Mouse (Mus musculus) liver, postnatal 0 days (tissue): ENCODE measurements around the gene Gm17359. TPM values are rescaled to one million over a fixed set of nuclear protein-coding genes. Genes with fewer than 3 reads are reported as not detected.
A peak's percentile ranks its signal among the peaks of the same experiment; 100 is the strongest.

Source experiments
- ATAC-seq: fragments of 200-750 bp; cut with Nextera tagmentation; 2 replicates; pipeline ENCODE4 v1.8.0; 2017; ENCODE audit warnings: mild to moderate bottlenecking, moderate library complexity
- DNase-seq: peaks from one replicate; pipeline ENCODE4 v3.0.0-alpha.2; 2016
- H3K27ac ChIP-seq: fragments of 300-500 bp; sonication (generic); 2 replicates; pipeline ENCODE4 v1.5.1; 2014; ENCODE audit warnings: antibody characterized with exemption, moderate library complexity, mild to moderate bottlenecking, low read depth
- H3K27me3 ChIP-seq: fragments of 300-500 bp; sonication (generic); 2 replicates; pipeline ENCODE4 v1.6.1; 2014; ENCODE audit warnings: low read length, control low read depth, mixed read lengths; ENCODE audit not compliant: insufficient read depth
- H3K36me3 ChIP-seq: fragments of 300-500 bp; sonication (generic); replicated peaks from 2 replicates; pipeline ENCODE4 v1.6.1; 2014; ENCODE audit warnings: mild to moderate bottlenecking, control low read depth, low read length, moderate library complexity, mixed read lengths; ENCODE audit not compliant: insufficient read depth
- H3K4me1 ChIP-seq: fragments of 300-500 bp; sonication (generic); 2 replicates; pipeline ENCODE4 v1.6.1; 2014; ENCODE audit warnings: antibody characterized with exemption, mild to moderate bottlenecking, control low read depth; ENCODE audit not compliant: insufficient read depth
- H3K4me2 ChIP-seq: fragments of 300-500 bp; sonication (generic); 2 replicates; pipeline ENCODE4 v1.6.1; 2014; ENCODE audit warnings: low read depth, mild to moderate bottlenecking, low read length, moderate library complexity, mixed read lengths
- H3K4me3 ChIP-seq: fragments of 300-500 bp; sonication (generic); 2 replicates; pipeline ENCODE4 v1.5.1; 2014; ENCODE audit warnings: low read depth, low read length
- H3K9ac ChIP-seq: fragments of 300-500 bp; sonication (generic); replicated peaks from 2 replicates; pipeline ENCODE4 v1.6.1; 2014; ENCODE audit warnings: mild to moderate bottlenecking, moderate library complexity
- H3K9me3 ChIP-seq: fragments of 300-500 bp; sonication (generic); 2 replicates; pipeline ENCODE4 v1.6.1; 2016; ENCODE audit warnings: mild to moderate bottlenecking, control low read depth, low read length, mixed read lengths
- CTCF ChIP-seq: sonication (generic); IDR thresholded peaks from 2 replicates; pipeline ENCODE4 v1.5.1; 2016; ENCODE audit warnings: antibody characterized with exemption, low read depth
- EP300 ChIP-seq: IDR thresholded peaks from 2 replicates; pipeline ENCODE4 v1.6.1; 2016; ENCODE audit warnings: antibody characterized with exemption, low read depth, mild to moderate bottlenecking
- WGBS: fragments of 180-500 bp; shearing (Covaris S2); extraction: QIAGEN DNeasy Blood & Tissue Kit; methylation state at CpG from one replicate; pipeline ENCODE4 v1.1.7; 2014; ENCODE audit not compliant: insufficient replicate concordance; 5-methylcytosine and 5-hydroxymethylcytosine counted together
- polyA plus RNA-seq: library from polyadenylated mRNA; unstranded; fragments of >200 nt; fragmentation: Nextera tagmentation; extraction: Ambion mirVana; gene quantifications from 2 replicates; pipeline ENCODE4 v1.2.1, GENCODE M21; 2015

Gm17359 gene
- polyA plus RNA-seq, 1 experiment from 2014 or later, result 0.09 TPM

DNA sequence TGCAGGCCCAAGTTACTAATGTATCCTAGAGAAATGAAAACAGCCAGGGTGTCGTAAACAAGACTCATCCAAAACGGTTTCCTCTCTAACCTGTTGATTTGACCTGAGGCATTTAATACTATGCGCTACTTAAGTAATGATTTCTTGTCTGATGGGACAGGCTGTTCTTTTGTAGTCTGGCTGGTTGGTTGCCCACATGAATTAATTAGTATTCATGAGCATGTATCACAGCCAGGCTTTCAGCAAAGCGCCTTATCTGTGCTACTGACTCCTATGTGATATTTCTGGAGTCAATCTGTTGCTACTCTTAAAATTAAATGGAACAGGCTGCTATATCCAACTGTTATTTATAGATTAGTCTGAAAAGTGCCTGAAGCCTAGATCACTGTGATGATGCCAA, 138.4 kb downstream of the Gm17359 start:
- TF ChIP-seq EP300 (no peak), CTCF (no peak)
- Histone ChIP-seq H3K9me3 (no peaks in the 10 kb centered on the region), H3K4me1 (no peaks in the 10 kb centered on the region), H3K36me3 (peaks cover 22% of the 10 kb centered on the region), H3K9ac (no peak overlapping the region), H3K27ac (no peak overlapping the region), H3K4me3 (no peak overlapping the region), H3K27me3 (no peaks in the 10 kb centered on the region), H3K4me2 (no peak overlapping the region)
- ATAC-seq (no peak), DNase-seq (no peak)
- 90% methylated on average over 4 of the region's 4 CpGs for WGBS

GRCm38 (mm10) chr3:79475980-79476379, 139.5 kb downstream of the Gm17359 start:
- no peak overlapping the region for H3K9ac ChIP-seq
- H3K9me3 ChIP-seq, result no peaks in the 10 kb centered on the region
- no peaks in the 10 kb centered on the region for H3K27me3 ChIP-seq
- no peaks in the 10 kb centered on the region for H3K4me1 ChIP-seq
- no peak for DNase-seq
- 78% methylated on average over 2 of the region's 2 CpGs for WGBS
- no peak overlapping the region for H3K4me2 ChIP-seq
- H3K36me3 ChIP-seq, result peaks cover 30% of the 10 kb centered on the region
- no peak for ATAC-seq
- no peak overlapping the region for H3K27ac ChIP-seq
- no peak overlapping the region for H3K4me3 ChIP-seq
- no peak for TF ChIP-seq EP300
- no peak for TF ChIP-seq CTCF

GRCm38 (mm10) chr3:79478400-79478799, 141.9 kb downstream of the Gm17359 start:
- ATAC-seq (peak; percentile 45), DNase-seq (no peak)
- H3K27me3 ChIP-seq, result no peaks in the 10 kb centered on the region
- no peak overlapping the region for H3K27ac ChIP-seq
- H3K9ac ChIP-seq, result no peak overlapping the region
- 47% methylated on average over 8 of the region's 8 CpGs for WGBS
- peaks cover 40% of the 10 kb centered on the region for H3K36me3 ChIP-seq
- no peak overlapping the region for H3K4me2 ChIP-seq
- no peak overlapping the region for H3K4me3 ChIP-seq
- no peaks in the 10 kb centered on the region for H3K4me1 ChIP-seq
- H3K9me3 ChIP-seq, result no peaks in the 10 kb centered on the region
- TF ChIP-seq CTCF (no peak), EP300 (peak; percentile 49; the same call in 1 of the 2 replicates)

- no peak for DNase-seq
- WGBS, result 52% methylated on average over 4 of the region's 4 CpGs
- Histone ChIP-seq H3K4me1 (no peaks in the 10 kb centered on the region), H3K27ac (no peak overlapping the region), H3K36me3 (peaks cover 40% of the 10 kb centered on the region), H3K9ac (no peak overlapping the region), H3K4me3 (no peak overlapping the region), H3K27me3 (no peaks in the 10 kb centered on the region), H3K9me3 (no peaks in the 10 kb centered on the region), H3K4me2 (no peak overlapping the region)
- peak; percentile 38; the same call in 1 of the 2 replicates for ATAC-seq
- TF ChIP-seq EP300 (no peak), CTCF (no peak)
These were observed 142.4 kb downstream of the Gm17359 start for GRCm38 (mm10) chr3:79478880-79479279.

- Histone ChIP-seq H3K9me3 (no peaks in the 10 kb centered on the region), H3K4me1 (no peaks in the 10 kb centered on the region), H3K4me2 (no peak overlapping the region), H3K4me3 (no peak overlapping the region), H3K9ac (no peak overlapping the region), H3K27ac (peak overlapping the region; percentile 11; the same call in 1 of the 2 replicates), H3K36me3 (peaks cover 53% of the 10 kb centered on the region), H3K27me3 (no peaks in the 10 kb centered on the region)
- no peak for ATAC-seq
- no peak for DNase-seq
- no peak for TF ChIP-seq EP300
- TF ChIP-seq CTCF, result no peak
- 63% methylated on average over 16 of the region's 16 CpGs for WGBS
These were observed 148.0 kb downstream of the Gm17359 start for GRCm38 (mm10) chr3:79484286-79485063.

DNA sequence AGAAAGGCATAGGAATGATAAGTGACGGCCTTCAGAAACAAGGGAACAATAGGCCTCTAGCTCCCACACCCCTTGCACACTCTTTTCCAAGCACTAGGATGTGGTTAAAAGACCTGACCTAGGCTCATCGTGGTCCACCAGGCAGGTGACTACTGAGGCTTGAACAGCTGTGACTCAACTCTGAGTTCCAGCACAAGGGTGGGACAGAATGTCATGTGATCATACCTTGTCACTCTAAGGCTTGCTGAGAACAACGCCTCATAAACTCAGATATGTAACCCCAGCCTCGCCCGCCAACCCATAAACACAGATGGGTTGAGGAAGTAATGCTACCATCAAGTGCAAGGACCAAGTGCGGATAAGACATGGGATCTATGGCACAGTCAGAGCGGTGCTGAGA, 151.6 kb downstream of the Gm17359 start:
- no peak for DNase-seq
- no peaks in the 10 kb centered on the region for H3K4me1 ChIP-seq
- WGBS, result 90% methylated on average over 7 of the region's 7 CpGs
- H3K27me3 ChIP-seq, result no peaks in the 10 kb centered on the region
- peaks cover 52% of the 10 kb centered on the region for H3K36me3 ChIP-seq
- no peak overlapping the region for H3K4me3 ChIP-seq
- TF ChIP-seq EP300, result no peak
- no peak for TF ChIP-seq CTCF
- H3K4me2 ChIP-seq, result no peak overlapping the region
- H3K9ac ChIP-seq, result no peak overlapping the region
- H3K9me3 ChIP-seq, result no peaks in the 10 kb centered on the region
- no peak overlapping the region for H3K27ac ChIP-seq
- no peak for ATAC-seq
